Mouse (Mus musculus) intestine, postnatal 0 days (tissue): Measurements from ENCODE around the gene Rassf8. TPM values are rescaled to one million over a fixed set of nuclear protein-coding genes. Genes with fewer than 3 reads are reported as not detected.
A peak's percentile ranks its signal among the peaks of the same experiment; 100 is the strongest.

ENCODE experiments used
- ATAC-seq: fragments of 200-750 bp; cut with Nextera tagmentation; 2 replicates; pipeline ENCODE4 v1.8.0; 2017; ENCODE audit warnings: mild to moderate bottlenecking, moderate TSS enrichment, moderate library complexity
- H3K27ac ChIP-seq: fragments of 300-500 bp; sonication (generic); 2 replicates; pipeline ENCODE4 v1.5.1; 2014; ENCODE audit warnings: mild to moderate bottlenecking, low read depth, low read length, moderate library complexity
- H3K27me3 ChIP-seq: fragments of 300-500 bp; sonication (generic); replicated peaks from 2 replicates; pipeline ENCODE4 v1.6.1; 2014; ENCODE audit warnings: low read length, mixed read lengths; ENCODE audit not compliant: control insufficient read depth, insufficient read depth
- H3K36me3 ChIP-seq: fragments of 300-500 bp; sonication (generic); 2 replicates; pipeline ENCODE4 v1.6.1; 2014; ENCODE audit warnings: mild to moderate bottlenecking, moderate library complexity; ENCODE audit not compliant: control insufficient read depth, insufficient read depth
- H3K4me1 ChIP-seq: fragments of 300-500 bp; sonication (generic); replicated peaks from 2 replicates; pipeline ENCODE4 v1.6.1; 2014; ENCODE audit warnings: antibody characterized with exemption, low read length, mixed read lengths; ENCODE audit not compliant: control insufficient read depth, insufficient read depth
- H3K4me2 ChIP-seq: fragments of 300-500 bp; sonication (generic); replicated peaks from 2 replicates; pipeline ENCODE4 v1.6.1; 2014; ENCODE audit warnings: low read depth, mild to moderate bottlenecking, moderate library complexity
- H3K4me3 ChIP-seq: fragments of 300-500 bp; sonication (generic); 2 replicates; pipeline ENCODE4 v1.5.1; 2014; ENCODE audit warnings: low read depth, low read length
- H3K9ac ChIP-seq: fragments of 300-500 bp; sonication (generic); 2 replicates; pipeline ENCODE4 v1.6.1; 2014; ENCODE audit warnings: mild to moderate bottlenecking, low read depth, low read length
- H3K9me3 ChIP-seq: fragments of 300-500 bp; sonication (generic); 2 replicates; pipeline ENCODE4 v1.6.1; 2016; ENCODE audit warnings: mixed run types; ENCODE audit not compliant: control insufficient read depth
- CTCF ChIP-seq: sonication (generic); IDR thresholded peaks from 2 replicates; pipeline ENCODE4 v1.5.1; 2016; ENCODE audit warnings: low read depth, mild to moderate bottlenecking, control low read depth, antibody characterized with exemption, moderate library complexity
- WGBS: fragments of 180-500 bp; shearing (Covaris S2); extraction: QIAGEN DNeasy Blood & Tissue Kit; methylation state at CpG from one replicate; pipeline ENCODE4 v1.1.7; 2014; 5-methylcytosine and 5-hydroxymethylcytosine counted together
- polyA plus RNA-seq: library from polyadenylated mRNA; unstranded; fragments of >200 nt; fragmentation: Nextera tagmentation; extraction: Ambion mirVana; gene quantifications from 2 replicates; pipeline ENCODE4 v1.2.1, GENCODE M21; 2015

Rassf8 gene
- polyA plus RNA-seq, 1 experiment from 2014 or later: 3.3 TPM

DNA sequence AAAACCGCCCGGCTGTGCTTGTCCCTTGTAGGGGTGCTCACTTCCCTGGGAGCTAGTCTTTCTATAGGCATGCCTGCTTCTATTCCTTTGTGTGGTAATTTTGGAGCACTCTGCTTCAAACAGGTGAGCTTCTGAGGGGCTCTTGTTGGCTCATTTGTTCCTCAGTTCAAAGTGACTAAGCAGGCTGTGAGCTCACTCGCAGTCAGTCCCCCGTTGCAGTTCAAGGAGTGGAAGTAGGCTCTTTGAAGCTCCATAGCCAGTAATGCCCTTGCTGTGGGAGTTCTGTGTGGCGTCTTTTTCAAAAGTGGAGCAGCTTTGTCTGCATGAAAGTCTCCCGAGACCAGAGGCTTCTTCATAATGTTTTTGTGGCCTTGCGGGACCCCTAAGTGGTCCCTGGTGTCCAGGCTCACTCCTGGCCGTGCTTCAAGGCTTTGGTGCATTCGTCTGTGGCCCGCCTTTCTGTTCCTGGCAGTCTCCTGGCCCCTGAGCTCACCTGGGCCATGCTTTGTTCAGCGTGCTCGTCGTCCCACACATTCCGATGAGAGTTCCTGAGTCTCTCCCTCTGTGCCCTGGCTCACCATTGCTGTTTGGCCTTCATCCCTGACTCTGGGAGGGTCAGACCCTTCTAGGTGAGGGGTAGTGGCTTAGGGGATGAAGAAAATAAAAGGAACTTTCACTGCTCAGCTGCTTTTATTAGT lies 9.5 kb downstream of the Rassf8 start:
- Histone ChIP-seq H3K9ac (no peak overlapping the region), H3K27me3 (no peaks in the 10 kb centered on the region), H3K9me3 (no peaks in the 10 kb centered on the region), H3K27ac (no peak overlapping the region), H3K4me3 (no peak overlapping the region), H3K4me2 (no peak overlapping the region), H3K36me3 (no peaks in the 10 kb centered on the region), H3K4me1 (0 out of 2 replicates have a peak, but pooled peaks cover 4% of the 10 kb centered on the region)
- 72% methylated on average over 14 of the region's 14 CpGs for WGBS
- ATAC-seq: no peak
- TF ChIP-seq CTCF: no peak

- H3K27me3 ChIP-seq: no peaks in the 10 kb centered on the region
- no peak overlapping the region for H3K4me2 ChIP-seq
- WGBS: 77% methylated on average over 6 of the region's 6 CpGs
- 0 out of 2 replicates have a peak, but pooled peaks cover 4% of the 10 kb centered on the region for H3K4me1 ChIP-seq
- no peak overlapping the region for H3K27ac ChIP-seq
- no peak for ATAC-seq
- H3K4me3 ChIP-seq: no peak overlapping the region
- H3K9ac ChIP-seq: no peak overlapping the region
- H3K36me3 ChIP-seq: no peaks in the 10 kb centered on the region
- no peak for TF ChIP-seq CTCF
- no peaks in the 10 kb centered on the region for H3K9me3 ChIP-seq
These were observed 10.1 kb downstream of the Rassf8 start for GRCm38 (mm10) chr6:145756640-145757005.

DNA sequence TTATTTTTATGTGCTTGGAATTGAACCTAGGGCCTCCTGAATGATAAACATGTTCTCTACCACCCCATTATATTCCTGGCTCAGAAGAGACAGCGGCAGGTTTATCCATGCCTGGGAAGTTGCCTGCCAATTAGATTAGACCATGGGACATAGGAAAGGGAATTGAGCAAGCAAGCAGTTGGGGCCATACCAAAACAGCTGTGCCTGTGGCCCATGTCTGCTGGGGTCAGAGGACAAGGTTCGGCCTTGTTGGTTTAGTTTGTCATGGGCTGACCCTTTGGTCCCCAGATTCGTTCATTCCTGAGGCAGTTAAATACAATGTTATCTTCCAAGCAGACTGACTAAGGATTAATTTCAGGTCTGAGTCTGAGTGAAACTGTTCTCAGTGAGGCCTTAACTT lies 10.8 kb downstream of the Rassf8 start:
- Histone ChIP-seq H3K4me1 (0 out of 2 replicates have a peak, but pooled peaks cover 4% of the 10 kb centered on the region), H3K4me2 (no peak overlapping the region), H3K4me3 (no peak overlapping the region), H3K9me3 (no peaks in the 10 kb centered on the region), H3K9ac (no peak overlapping the region), H3K27me3 (no peaks in the 10 kb centered on the region), H3K36me3 (no peaks in the 10 kb centered on the region), H3K27ac (no peak overlapping the region)
- 67% methylated on average over 3 of the region's 3 CpGs for WGBS
- no peak for ATAC-seq
- TF ChIP-seq CTCF: no peak

GRCm38 (mm10) chr6:145758685-145759084 lies 12.1 kb downstream of the Rassf8 start:
- H3K4me1 ChIP-seq: 0 out of 2 replicates have a peak, but pooled peaks cover 4% of the 10 kb centered on the region
- H3K4me3 ChIP-seq: no peak overlapping the region
- no peaks in the 10 kb centered on the region for H3K27me3 ChIP-seq
- 69% methylated on average over 10 of the region's 10 CpGs for WGBS
- TF ChIP-seq CTCF: no peak
- H3K9ac ChIP-seq: no peak overlapping the region
- no peak overlapping the region for H3K27ac ChIP-seq
- no peak for ATAC-seq
- no peaks in the 10 kb centered on the region for H3K36me3 ChIP-seq
- H3K4me2 ChIP-seq: no peak overlapping the region
- H3K9me3 ChIP-seq: no peaks in the 10 kb centered on the region

- no peak overlapping the region for H3K9ac ChIP-seq
- no peak overlapping the region for H3K4me3 ChIP-seq
- H3K4me1 ChIP-seq: 0 out of 2 replicates have a peak, but pooled peaks cover 4% of the 10 kb centered on the region
- no peaks in the 10 kb centered on the region for H3K36me3 ChIP-seq
- 51% methylated on average over 2 of the region's 2 CpGs for WGBS
- no peak overlapping the region for H3K27ac ChIP-seq
- ATAC-seq: no peak
- no peaks in the 10 kb centered on the region for H3K27me3 ChIP-seq
- H3K4me2 ChIP-seq: no peak overlapping the region
- no peak for TF ChIP-seq CTCF
- H3K9me3 ChIP-seq: no peaks in the 10 kb centered on the region
These were observed 12.9 kb downstream of the Rassf8 start for GRCm38 (mm10) chr6:145759432-145759831.

DNA sequence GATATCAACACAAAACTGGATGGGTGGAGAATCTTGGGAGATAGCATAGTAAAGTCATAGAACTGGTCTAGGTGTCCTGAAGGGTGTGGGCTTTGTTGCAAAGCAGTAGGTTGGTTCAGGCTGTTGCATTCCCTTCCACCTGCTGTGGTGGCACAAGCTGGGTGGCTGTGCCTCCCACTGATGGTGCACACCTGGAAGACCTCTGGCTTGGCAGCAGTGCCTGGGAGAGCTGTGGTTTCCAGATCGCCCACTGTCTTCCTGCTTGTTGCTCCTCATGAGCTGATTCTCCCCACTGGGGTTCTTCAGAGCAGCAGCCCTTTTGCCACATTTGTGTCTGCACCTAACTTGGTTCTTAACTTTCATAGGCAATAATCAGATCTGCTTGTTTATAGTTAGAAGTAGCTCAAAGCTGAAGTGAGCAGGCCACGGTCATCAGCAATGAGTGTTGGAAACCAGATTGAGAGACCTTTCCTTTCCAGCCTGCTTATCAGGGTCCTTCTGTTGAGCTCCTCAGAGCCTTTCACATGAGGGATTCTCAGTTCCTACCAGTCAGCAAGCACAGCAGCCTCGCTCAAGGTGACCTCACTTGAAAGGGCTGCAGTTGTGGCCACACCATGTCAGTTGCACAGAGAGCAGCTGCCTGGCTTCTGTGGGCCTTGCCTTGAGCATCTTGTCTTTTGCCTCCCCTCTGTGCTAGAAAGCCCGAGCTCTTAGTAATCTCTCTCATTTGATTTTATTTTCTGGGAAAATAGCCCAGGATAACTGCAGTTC lies 13.9 kb downstream of the Rassf8 start:
- no peaks in the 10 kb centered on the region for H3K36me3 ChIP-seq

More for the DNA sequence above, 13.9 kb downstream of the Rassf8 start:
- 74% methylated on average over 4 of the region's 4 CpGs for WGBS
- no peak overlapping the region for H3K9ac ChIP-seq
- H3K4me2 ChIP-seq: no peak overlapping the region
- TF ChIP-seq CTCF: no peak
- H3K27me3 ChIP-seq: no peaks in the 10 kb centered on the region
- H3K27ac ChIP-seq: peak overlapping the region; percentile 21; the same call in 1 of the 2 replicates
- 0 out of 2 replicates have a peak, but pooled peaks cover 4% of the 10 kb centered on the region for H3K4me1 ChIP-seq
- no peak for ATAC-seq
- no peak overlapping the region for H3K4me3 ChIP-seq
- no peaks in the 10 kb centered on the region for H3K9me3 ChIP-seq
